Mouse (Mus musculus) heart, embryonic 15.5 days (tissue): ENCODE data around the gene Adam12. TPM values are rescaled to one million over a fixed set of nuclear protein-coding genes. Genes with fewer than 3 reads are reported as not detected.

ENCODE experiments used
- ATAC-seq: fragments of 200-750 bp; cut with Nextera tagmentation; replicated peaks from 2 replicates; pipeline ENCODE4 v1.8.0; 2017; ENCODE audit warnings: low read depth, moderate TSS enrichment; ENCODE audit not compliant: insufficient number of reproducible peaks, insufficient read depth, low FRiP score
- H3K27ac ChIP-seq: fragments of 300-500 bp; sonication (generic); 2 replicates; pipeline ENCODE4 v1.5.1; 2015; ENCODE audit warnings: mild to moderate bottlenecking, inconsistent platforms
- H3K27me3 ChIP-seq: fragments of 300-500 bp; sonication (generic); 2 replicates; pipeline ENCODE4 v1.6.1; 2015; ENCODE audit warnings: inconsistent platforms
- H3K36me3 ChIP-seq: fragments of 300-500 bp; sonication (generic); 2 replicates; pipeline ENCODE4 v1.6.1; 2015; ENCODE audit warnings: mild to moderate bottlenecking, inconsistent platforms
- H3K4me1 ChIP-seq: fragments of 300-500 bp; sonication (generic); replicated peaks from 2 replicates; pipeline ENCODE4 v1.6.1; 2015; ENCODE audit warnings: inconsistent platforms
- H3K4me2 ChIP-seq: fragments of 300-500 bp; sonication (generic); 2 replicates; pipeline ENCODE4 v1.6.1; 2015; ENCODE audit warnings: inconsistent platforms, mild to moderate bottlenecking, moderate library complexity
- H3K4me3 ChIP-seq: fragments of 300-500 bp; sonication (generic); 2 replicates; pipeline ENCODE4 v1.5.1; 2015; ENCODE audit warnings: mild to moderate bottlenecking, inconsistent platforms
- H3K9ac ChIP-seq: fragments of 300-500 bp; sonication (generic); 2 replicates; pipeline ENCODE4 v1.6.1; 2015; ENCODE audit warnings: mild to moderate bottlenecking, inconsistent platforms
- H3K9me3 ChIP-seq: fragments of 300-500 bp; sonication (generic); replicated peaks from 2 replicates; pipeline ENCODE4 v1.6.1; 2016; ENCODE audit warnings: inconsistent platforms
- WGBS: fragments of 180-500 bp; shearing (Covaris S2); methylation state at CpG from one replicate; pipeline ENCODE4 v1.1.7; 2015; ENCODE audit warnings: mixed read lengths; 5-methylcytosine and 5-hydroxymethylcytosine counted together
- polyA plus RNA-seq: library from polyadenylated mRNA; unstranded; fragments of >200 nt; fragmentation: Nextera tagmentation; extraction: Ambion mirVana; gene quantifications from 2 replicates; pipeline ENCODE4 v1.2.1, GENCODE M21; 2015

Gene Adam12
- polyA plus RNA-seq, 1 experiment from 2014 or later: 2.1 TPM

DNA sequence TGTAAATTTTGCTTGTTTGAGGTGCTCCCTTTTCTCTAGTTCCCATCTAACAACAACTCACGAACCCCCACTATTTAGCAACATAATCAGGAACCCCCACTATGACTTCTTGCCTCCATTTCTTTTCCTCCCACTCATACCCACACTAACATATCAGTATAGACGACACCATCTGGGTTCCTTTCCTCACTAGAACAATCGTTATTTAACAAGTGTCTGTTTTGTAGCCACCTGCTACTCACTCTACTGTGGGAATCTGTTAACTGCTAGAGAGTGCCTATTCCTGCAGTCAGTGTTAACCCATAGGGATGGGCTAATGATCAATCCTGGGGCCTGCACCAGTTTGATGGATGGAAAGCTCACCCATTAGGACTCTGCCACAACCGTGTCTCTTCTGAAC is 245.7 kb downstream of the Adam12 start:
- Histone ChIP-seq H3K27ac (no peak overlapping the region), H3K4me1 (peaks cover 10% of the 10 kb centered on the region; the same call in 1 of the 2 replicates), H3K36me3 (no peaks in the 10 kb centered on the region), H3K4me3 (no peak overlapping the region), H3K9ac (no peak overlapping the region), H3K9me3 (no peaks in the 10 kb centered on the region), H3K4me2 (no peak overlapping the region), H3K27me3 (no peaks in the 10 kb centered on the region)
- ATAC-seq: no peak
- WGBS: 86% methylated on average over 4 of the region's 4 CpGs

DNA sequence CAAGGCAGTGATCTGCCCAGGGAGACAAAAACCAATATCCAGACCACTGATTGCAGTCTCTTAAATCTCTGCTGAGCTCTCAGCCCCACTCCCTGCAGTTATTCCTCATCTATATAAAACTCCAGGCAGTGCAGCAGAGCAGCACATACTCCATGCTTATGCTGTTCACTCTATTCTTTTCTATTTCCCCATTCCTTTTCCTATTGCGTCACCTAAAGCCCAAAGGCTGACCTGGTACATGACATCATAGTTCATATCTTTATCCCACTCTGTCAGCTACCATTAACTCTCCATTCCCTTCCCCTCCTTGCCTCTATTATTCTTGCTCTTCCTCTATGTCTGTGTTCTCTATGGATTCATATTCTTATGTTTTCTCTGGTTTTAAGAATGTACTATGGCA is 246.3 kb downstream of the Adam12 start:
- Histone ChIP-seq H3K27ac (no peak overlapping the region), H3K4me2 (no peak overlapping the region), H3K27me3 (no peaks in the 10 kb centered on the region), H3K36me3 (no peaks in the 10 kb centered on the region), H3K4me3 (no peak overlapping the region), H3K4me1 (peaks cover 7% of the 10 kb centered on the region; the same call in 1 of the 2 replicates), H3K9ac (no peak overlapping the region), H3K9me3 (no peaks in the 10 kb centered on the region)
- 75% methylated on average over 1 of the region's 1 CpGs for WGBS
- no peak for ATAC-seq

- Histone ChIP-seq H3K27me3 (no peaks in the 10 kb centered on the region), H3K36me3 (no peaks in the 10 kb centered on the region), H3K4me2 (no peak overlapping the region), H3K4me3 (no peak overlapping the region), H3K9ac (no peak overlapping the region), H3K9me3 (no peaks in the 10 kb centered on the region), H3K27ac (no peak overlapping the region), H3K4me1 (no peaks in the 10 kb centered on the region)
- ATAC-seq: no peak
- 60% methylated on average over 8 of the region's 8 CpGs for whole genome bisulfite sequencing
Measured at GRCm38 (mm10) chr7:133976388-133977122, 255.4 kb downstream of the Adam12 start.

- peaks cover 12% of the 10 kb centered on the region for H3K4me1 ChIP-seq
- H3K36me3 ChIP-seq: no peaks in the 10 kb centered on the region
- no peak overlapping the region for H3K4me3 ChIP-seq
- H3K27me3 ChIP-seq: no peaks in the 10 kb centered on the region
- H3K27ac ChIP-seq: no peak overlapping the region
- 58% methylated on average over 1 of the region's 1 CpGs for WGBS
- H3K9ac ChIP-seq: no peak overlapping the region
- ATAC-seq: no peak
- H3K9me3 ChIP-seq: no peaks in the 10 kb centered on the region
- no peak overlapping the region for H3K4me2 ChIP-seq
Measured at GRCm38 (mm10) chr7:133971086-133971485, 260.9 kb downstream of the Adam12 start.

DNA sequence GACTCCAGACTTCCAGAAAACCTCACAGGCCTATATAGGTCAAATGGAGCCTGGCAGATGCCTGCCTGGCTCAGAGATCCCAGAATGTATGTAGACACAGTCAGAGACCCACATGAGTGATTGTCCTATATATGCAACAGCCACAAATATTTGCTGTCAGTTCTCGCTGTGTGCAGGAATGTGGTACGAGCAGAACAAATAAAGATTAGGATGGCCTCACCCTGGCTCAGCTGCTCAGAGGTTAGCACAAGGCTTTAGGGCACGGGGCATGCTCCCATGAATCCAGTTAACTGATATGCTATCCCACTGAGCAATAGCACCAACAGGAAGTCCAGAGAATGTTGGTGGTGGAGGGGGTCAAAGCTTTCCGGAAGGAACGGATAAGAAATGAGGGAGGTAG is 261.5 kb downstream of the Adam12 start:
- no peak overlapping the region for H3K4me2 ChIP-seq
- H3K27me3 ChIP-seq: no peaks in the 10 kb centered on the region
- no peaks in the 10 kb centered on the region for H3K9me3 ChIP-seq
- no peak for ATAC-seq
- H3K9ac ChIP-seq: no peak overlapping the region
- peaks cover 12% of the 10 kb centered on the region for H3K4me1 ChIP-seq
- WGBS: 29% methylated on average over 5 of the region's 5 CpGs
- no peak overlapping the region; the same call in 1 of the 2 replicates for H3K27ac ChIP-seq
- H3K4me3 ChIP-seq: no peak overlapping the region
- H3K36me3 ChIP-seq: no peaks in the 10 kb centered on the region

DNA sequence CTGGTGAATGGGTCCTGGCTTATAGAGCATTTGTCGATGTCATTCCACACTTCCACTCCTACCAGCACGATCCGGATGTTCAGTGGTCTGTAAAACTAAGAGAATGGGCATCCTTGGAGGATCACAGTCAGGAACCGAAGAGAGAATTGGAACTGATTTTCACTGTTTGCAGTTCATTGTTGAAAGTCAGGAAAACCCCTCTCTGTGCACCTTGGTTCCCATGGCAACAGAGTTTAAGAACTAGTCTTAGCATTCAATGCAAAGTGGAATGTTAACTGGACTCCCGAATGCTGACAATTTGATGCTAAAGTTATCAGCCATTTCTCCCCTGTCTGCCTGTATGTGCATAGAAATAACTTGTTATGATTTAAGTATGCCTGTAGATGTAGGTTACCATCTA is 264.0 kb downstream of the Adam12 start:
- Histone ChIP-seq H3K4me2 (no peak overlapping the region), H3K27me3 (no peaks in the 10 kb centered on the region), H3K4me1 (peaks cover 15% of the 10 kb centered on the region), H3K4me3 (no peak overlapping the region), H3K9ac (no peak overlapping the region), H3K27ac (no peak overlapping the region), H3K36me3 (no peaks in the 10 kb centered on the region), H3K9me3 (no peaks in the 10 kb centered on the region)
- ATAC-seq: no peak
- WGBS: 86% methylated on average over 5 of the region's 5 CpGs

DNA sequence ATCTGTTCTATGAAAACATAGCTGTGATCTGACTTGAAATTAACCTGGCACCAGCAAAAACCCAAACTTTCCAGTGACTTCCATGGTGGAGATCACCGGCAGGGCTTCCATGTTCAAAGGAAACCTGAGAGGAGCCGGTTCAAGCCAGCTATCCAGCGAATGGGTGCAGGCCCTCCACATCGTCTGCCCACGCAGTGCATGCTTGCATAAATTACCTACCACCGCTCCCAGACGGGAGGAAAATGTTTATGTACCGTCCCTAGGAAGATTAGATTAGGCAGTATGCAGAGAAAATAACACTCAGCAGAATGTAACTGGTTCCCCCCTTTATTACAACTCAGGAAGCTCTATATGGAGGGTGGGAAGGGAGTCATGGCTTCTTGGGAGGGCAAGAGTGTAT is 268.4 kb downstream of the Adam12 start:
- Histone ChIP-seq H3K27ac (no peak overlapping the region), H3K4me2 (no peak overlapping the region), H3K9me3 (no peaks in the 10 kb centered on the region), H3K27me3 (no peaks in the 10 kb centered on the region), H3K4me1 (peaks cover 7% of the 10 kb centered on the region; the same call in 1 of the 2 replicates), H3K9ac (no peak overlapping the region), H3K4me3 (no peak overlapping the region), H3K36me3 (no peaks in the 10 kb centered on the region)
- 41% methylated on average over 8 of the region's 8 CpGs for WGBS
- ATAC-seq: no peak

GRCm38 (mm10) chr7:133959200-133959599 is 272.7 kb downstream of the Adam12 start:
- H3K27ac ChIP-seq: no peak overlapping the region
- H3K36me3 ChIP-seq: no peaks in the 10 kb centered on the region
- H3K4me2 ChIP-seq: no peak overlapping the region
- H3K4me1 ChIP-seq: peaks cover 7% of the 10 kb centered on the region
- no peak overlapping the region for H3K9ac ChIP-seq
- H3K4me3 ChIP-seq: no peak overlapping the region
- H3K27me3 ChIP-seq: no peaks in the 10 kb centered on the region
- ATAC-seq: no peak
- 51% methylated on average over 4 of the region's 4 CpGs for WGBS
- no peaks in the 10 kb centered on the region for H3K9me3 ChIP-seq

GRCm38 (mm10) chr7:133957873-133958272 is 274.1 kb downstream of the Adam12 start:
- no peak overlapping the region for H3K4me3 ChIP-seq
- no peak overlapping the region for H3K27ac ChIP-seq
- peaks cover 10% of the 10 kb centered on the region for H3K4me1 ChIP-seq
- ATAC-seq: no peak; the same call in 1 of the 2 replicates
- H3K36me3 ChIP-seq: no peaks in the 10 kb centered on the region
- H3K9me3 ChIP-seq: no peaks in the 10 kb centered on the region
- 58% methylated on average over 2 of the region's 2 CpGs for WGBS
- no peak overlapping the region for H3K9ac ChIP-seq
- H3K27me3 ChIP-seq: no peaks in the 10 kb centered on the region
- no peak overlapping the region for H3K4me2 ChIP-seq

DNA sequence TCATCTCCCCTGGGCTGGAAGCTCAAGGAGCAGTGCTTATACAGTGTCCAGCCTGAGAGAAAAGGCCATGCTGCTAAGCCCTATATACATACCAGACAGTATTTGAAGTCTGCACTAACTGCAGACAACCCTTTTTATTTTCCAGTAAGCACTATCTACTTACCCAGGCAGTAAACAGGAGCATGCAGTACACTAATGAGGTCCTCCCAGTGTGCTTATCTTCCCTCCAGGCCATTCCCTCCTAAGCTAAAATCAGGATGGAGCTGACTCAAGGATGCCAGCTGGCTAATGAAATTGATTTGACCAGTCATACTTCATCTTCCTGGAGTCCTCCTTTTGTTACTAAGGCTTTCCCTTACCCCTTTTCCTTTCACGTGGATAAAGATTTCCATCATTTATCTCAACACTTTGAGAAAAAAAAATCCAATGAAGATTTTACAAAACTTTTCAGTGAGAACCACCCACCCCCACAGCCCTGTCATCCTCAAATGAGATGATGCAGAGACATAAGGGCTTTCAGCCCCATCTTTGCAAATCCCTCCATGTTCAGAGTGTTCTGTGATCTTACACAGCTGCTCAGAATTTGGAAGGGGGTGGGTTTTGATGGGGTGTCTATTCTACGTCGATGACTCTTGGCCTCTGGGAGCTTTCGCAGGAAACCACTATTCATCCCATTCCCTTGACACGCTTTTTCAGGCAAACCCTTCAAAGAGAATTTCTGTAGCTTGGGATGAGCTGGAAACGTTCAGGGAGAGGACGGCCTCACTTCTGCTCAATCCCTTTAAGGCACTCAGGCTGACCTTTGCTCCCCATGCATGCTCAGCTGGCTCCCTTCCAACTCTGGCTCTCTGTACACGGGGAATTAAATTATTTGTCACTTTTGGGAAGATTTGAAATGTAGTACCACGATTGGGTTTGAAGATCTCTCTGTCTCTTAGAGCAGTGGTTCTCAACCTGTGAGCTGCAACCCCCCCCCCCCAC is 277.5 kb downstream of the Adam12 start:
- no peaks in the 10 kb centered on the region for H3K9me3 ChIP-seq
- ATAC-seq: no peak
- no peak overlapping the region for H3K9ac ChIP-seq
- 51% methylated on average over 9 of the region's 9 CpGs for WGBS
- H3K4me3 ChIP-seq: no peak overlapping the region
- peaks cover 22% of the 10 kb centered on the region for H3K4me1 ChIP-seq
- no peaks in the 10 kb centered on the region for H3K36me3 ChIP-seq
- no peak overlapping the region for H3K27ac ChIP-seq
- no peak overlapping the region for H3K4me2 ChIP-seq
- no peaks in the 10 kb centered on the region for H3K27me3 ChIP-seq

- 41% methylated on average over 14 of the region's 14 CpGs for WGBS
- ATAC-seq: peak; percentile 76; the same call in 1 of the 2 replicates
- peak overlapping the region; percentile 67 for H3K27ac ChIP-seq
Measured at GRCm38 (mm10) chr7:133951777-133952545, 280.0 kb downstream of the Adam12 start.

More at GRCm38 (mm10) chr7:133951777-133952545, 280.0 kb downstream of the Adam12 start:
- H3K9ac ChIP-seq: no peak overlapping the region
- H3K36me3 ChIP-seq: no peaks in the 10 kb centered on the region
- peaks cover 18% of the 10 kb centered on the region for H3K4me1 ChIP-seq
- no peak overlapping the region for H3K4me3 ChIP-seq
- H3K4me2 ChIP-seq: peak overlapping the region; percentile 17; the same call in 1 of the 2 replicates
- H3K27me3 ChIP-seq: no peaks in the 10 kb centered on the region
- no peaks in the 10 kb centered on the region for H3K9me3 ChIP-seq
